Mouse (Mus musculus): ENCODE results near the gene Slc27a2.

The Slc27a2 gene

GRCm38 (mm10) chr2:126555533-126555932 is 3.3 kb downstream of the Slc27a2 start:
- DNase-seq = no peak

- DNase-seq = no peak
These were observed 7.9 kb downstream of the Slc27a2 start for GRCm38 (mm10) chr2:126560094-126560493.

- no peak for DNase-seq
These were observed 11.4 kb downstream of the Slc27a2 start for GRCm38 (mm10) chr2:126563411-126564105.

GRCm38 (mm10) chr2:126572163-126572562 is 20.0 kb downstream of the Slc27a2 start:
- no peak for DNase-seq

- no peak for DNase-seq
These were observed 20.5 kb downstream of the Slc27a2 start for GRCm38 (mm10) chr2:126572747-126573146.

GRCm38 (mm10) chr2:126575391-126576176 is 23.4 kb downstream of the Slc27a2 start:
- no peak for DNase-seq

GRCm38 (mm10) chr2:126577362-126577761 is 25.2 kb downstream of the Slc27a2 start:
- no peak for DNase-seq

- DNase-seq = no peak
These were observed 27.1 kb downstream of the Slc27a2 start for GRCm38 (mm10) chr2:126579282-126579681.

- no peak for DNase-seq
These were observed 31.8 kb downstream of the Slc27a2 start for GRCm38 (mm10) chr2:126583960-126584359.

GRCm38 (mm10) chr2:126584621-126585369 is 32.6 kb downstream of the Slc27a2 start:
- no peak for DNase-seq

GRCm38 (mm10) chr2:126587468-126587867 is 35.3 kb downstream of the Slc27a2 start:
- DNase-seq = no peak

- no peak for DNase-seq
These were observed 39.1 kb downstream of the Slc27a2 start for GRCm38 (mm10) chr2:126591304-126591703.

- peak; percentile 70 for DNase-seq
These were observed 41.8 kb downstream of the Slc27a2 start for GRCm38 (mm10) chr2:126593831-126594610.

- no peak for DNase-seq
These were observed 44.3 kb downstream of the Slc27a2 start for GRCm38 (mm10) chr2:126596347-126597072.

GRCm38 (mm10) chr2:126597279-126598241 is 45.4 kb downstream of the Slc27a2 start:
- no peak for DNase-seq

- no peak for DNase-seq
These were observed 46.2 kb downstream of the Slc27a2 start for GRCm38 (mm10) chr2:126598359-126598758.

- no peak for DNase-seq
These were observed 46.8 kb downstream of the Slc27a2 start for GRCm38 (mm10) chr2:126599005-126599404.

- no peak for DNase-seq
These were observed 48.3 kb downstream of the Slc27a2 start for GRCm38 (mm10) chr2:126600533-126600932.

GRCm38 (mm10) chr2:126601918-126602600 is 49.9 kb downstream of the Slc27a2 start:
- no peak for DNase-seq

GRCm38 (mm10) chr2:126606061-126606687 is 54.0 kb downstream of the Slc27a2 start:
- DNase-seq = no peak

All from cerebellum, adult 9-10 months (tissue).